Mouse (Mus musculus): ENCODE data around the gene Cd200.
"Not testable (repeated sequence)": the region's sequence is repeated elsewhere in the genome, so short reads cannot be mapped to it uniquely, and the experiment has no call there.

The Cd200 gene

GRCm38 (mm10) chr16:45378147-45378943 lies 30.5 kb downstream of the Cd200 start:
- no peak for DNase-seq (ENCODE audit: low read depth in 2 of 2, low spot score in 2 of 2)

GRCm38 (mm10) chr16:45377332-45377731 lies 31.5 kb downstream of the Cd200 start:
- DNase-seq (ENCODE audit: low read depth in 2 of 2, low spot score in 2 of 2) = no peak

GRCm38 (mm10) chr16:45376812-45377211 lies 32.0 kb downstream of the Cd200 start:
- DNase-seq (ENCODE audit: low read depth in 2 of 2, low spot score in 2 of 2) = no peak

- no peak for DNase-seq (ENCODE audit: low read depth in 2 of 2, low spot score in 2 of 2)
Measured at GRCm38 (mm10) chr16:45376294-45376693, 32.6 kb downstream of the Cd200 start.

GRCm38 (mm10) chr16:45375506-45376225 lies 33.2 kb downstream of the Cd200 start:
- DNase-seq (ENCODE audit: low read depth in 2 of 2, low spot score in 2 of 2) = no peak

- DNase-seq (ENCODE audit: low read depth in 2 of 2, low spot score in 2 of 2) = no peak
Measured at GRCm38 (mm10) chr16:45374074-45374473, 34.8 kb downstream of the Cd200 start.

GRCm38 (mm10) chr16:45371076-45371475 lies 37.8 kb downstream of the Cd200 start:
- no peak for DNase-seq (ENCODE audit: low read depth in 2 of 2, low spot score in 2 of 2)

GRCm38 (mm10) chr16:45369285-45369965 lies 39.4 kb downstream of the Cd200 start:
- DNase-seq (ENCODE audit: low read depth in 2 of 2, low spot score in 2 of 2) = no peak

- no peak for DNase-seq (ENCODE audit: low read depth in 2 of 2, low spot score in 2 of 2)
Measured at GRCm38 (mm10) chr16:45366111-45366510, 42.7 kb downstream of the Cd200 start.

- DNase-seq (ENCODE audit: low read depth in 2 of 2, low spot score in 2 of 2) = no peak
Measured at GRCm38 (mm10) chr16:45365353-45365752, 43.5 kb downstream of the Cd200 start.

GRCm38 (mm10) chr16:45364627-45365026 lies 44.2 kb downstream of the Cd200 start:
- DNase-seq (ENCODE audit: low read depth in 2 of 2, low spot score in 2 of 2) = no peak

GRCm38 (mm10) chr16:45363480-45364045 lies 45.3 kb downstream of the Cd200 start:
- no peak for DNase-seq (ENCODE audit: low read depth in 2 of 2, low spot score in 2 of 2)

- DNase-seq (ENCODE audit: low read depth in 2 of 2, low spot score in 2 of 2) = no peak
Measured at GRCm38 (mm10) chr16:45361450-45361849, 47.4 kb downstream of the Cd200 start.

- not testable (repeated sequence) for DNase-seq (ENCODE audit: low read depth in 2 of 2, low spot score in 2 of 2)
Measured at GRCm38 (mm10) chr16:45358441-45358840, 50.4 kb downstream of the Cd200 start.

GRCm38 (mm10) chr16:45357134-45357533 lies 51.7 kb downstream of the Cd200 start:
- DNase-seq (ENCODE audit: low read depth in 2 of 2, low spot score in 2 of 2) = no peak

GRCm38 (mm10) chr16:45352875-45353274 lies 56.0 kb downstream of the Cd200 start:
- DNase-seq (ENCODE audit: low read depth in 2 of 2, low spot score in 2 of 2) = no peak

- no peak for DNase-seq (ENCODE audit: low read depth in 2 of 2, low spot score in 2 of 2)
Measured at GRCm38 (mm10) chr16:45350767-45351166, 58.1 kb downstream of the Cd200 start.

- no peak for DNase-seq (ENCODE audit: low read depth in 2 of 2, low spot score in 2 of 2)
Measured at GRCm38 (mm10) chr16:45349523-45350298, 59.1 kb downstream of the Cd200 start.

GRCm38 (mm10) chr16:45348238-45348637 lies 60.6 kb downstream of the Cd200 start:
- not testable (repeated sequence) for DNase-seq (ENCODE audit: low read depth in 2 of 2, low spot score in 2 of 2)

- no peak for DNase-seq (ENCODE audit: low read depth in 2 of 2, low spot score in 2 of 2)
Measured at GRCm38 (mm10) chr16:45346930-45347387, 61.9 kb downstream of the Cd200 start.

GRCm38 (mm10) chr16:45346367-45346766 lies 62.5 kb downstream of the Cd200 start:
- DNase-seq (ENCODE audit: low read depth in 2 of 2, low spot score in 2 of 2) = no peak

Measured in CD8-positive naive resting alpha-beta T cell, adult 2 months (primary cell).